Comparison of ENCODE assay signal across 20 mouse cellular contexts in genomic region chr17:70796940-70797772, GRCm38 (mm10). TPM values are rescaled to one million over a fixed set of nuclear protein-coding genes. Genes with fewer than 3 reads are reported as not detected.
DNase-seq lines count a peak whose midpoint lies in the region; ATAC-seq and TF ChIP-seq lines count a peak whose summit lies in the region.
"Had no signal": no experiment of that assay in that cellular context is flagged by ENCODE, and none has a peak within 500 bp of the region (broad histone marks: within the 10 kb centered on the region; RNA-seq: fewer than 3 reads in every experiment).

No protein-coding gene starts in this region.

- H3K36me3 ChIP-seq in lung, embryonic 16.5 days (ENCODE audit: control insufficient read depth, insufficient read depth, low read length), result no peaks in the 10 kb centered on the region
- no peaks in the 10 kb centered on the region for H3K36me3 ChIP-seq in myocyte (ENCODE audit: control insufficient read depth, insufficient read depth)
- H3K36me3 ChIP-seq: limb, embryonic 10.5 days; liver, embryonic 13.5 days had no signal

- intact Hi-C loops in heart, postnatal 10 days (cut with DNase I), result no loop called here
- intact Hi-C loops in heart, postnatal 36 days (cut with DNase I), result no loop called here

- peaks cover 8% of the 10 kb centered on the region for H3K4me1 ChIP-seq in lung, embryonic 16.5 days (replicated peaks; ENCODE audit: control insufficient read depth, insufficient read depth, low read length)
- H3K4me1 ChIP-seq: liver, embryonic 13.5 days; megakaryocyte, embryonic 14.5 days had no signal

- ATAC-seq in lung, embryonic 16.5 days (ENCODE audit: low read depth), result peak; percentile 48; the same call in 1 of the 2 replicates
- ATAC-seq: forebrain, postnatal 0 days; hindbrain, postnatal 0 days; midbrain, embryonic 16.5 days had no signal

- no peak overlapping the region for H3K4me3 ChIP-seq in lung, embryonic 16.5 days (ENCODE audit: low read length)
- no peak overlapping the region for H3K4me3 ChIP-seq in myocyte
- H3K4me3 ChIP-seq: limb, embryonic 10.5 days; liver, embryonic 13.5 days; megakaryocyte, embryonic 14.5 days had no signal

- H3K9ac ChIP-seq in lung, embryonic 16.5 days (ENCODE audit: low read length), result no peak overlapping the region
- H3K9ac ChIP-seq: forebrain, postnatal 0 days; liver, embryonic 13.5 days had no signal

- H3K4me2 ChIP-seq in lung, embryonic 16.5 days (ENCODE audit: low read depth, low read length), result no peak overlapping the region
- H3K4me2 ChIP-seq in myocyte (ENCODE audit: low read depth), result peak overlapping the region; percentile 46
- H3K4me2 ChIP-seq: liver, embryonic 13.5 days had no signal

- no peak overlapping the region for H3ac ChIP-seq in myocyte (ENCODE audit: control insufficient read depth, insufficient read length)

- DNase-seq in heart, adult 11 months, result peak; percentile 43
- no peak for DNase-seq in heart, postnatal 10 days
- DNase-seq in lung, adult 18-20 months, result no peak
- DNase-seq in induced T-regulatory cell, adult 2 months (ENCODE audit: low read depth), result peak; percentile 43
- DNase-seq in heart, postnatal 36 days, result no peak
- no peak for DNase-seq in adrenal gland, adult 2 months
- DNase-seq: cerebellum, adult 9-11 months; forebrain, postnatal 0 days; kidney, adult 8-10 months; kidney, postnatal 25 days; liver, embryonic 13.5 days; right cerebral cortex, adult 18-20 months; spleen, adult 18-20 months; thymus, adult 18-20 months had no signal

- no peak overlapping the region for H3K27ac ChIP-seq in lung, embryonic 16.5 days (ENCODE audit: low read length)
- H3K27ac ChIP-seq: hindbrain, postnatal 0 days; limb, embryonic 10.5 days; liver, embryonic 13.5 days had no signal

- no peaks in the 10 kb centered on the region for H3K9me3 ChIP-seq in lung, embryonic 16.5 days (ENCODE audit: control insufficient read depth, low read length)
- H3K9me3 ChIP-seq: limb, embryonic 10.5 days; liver, embryonic 13.5 days had no signal

- whole genome bisulfite sequencing in lung, embryonic 16.5 days, result 51% methylated on average over 8 of the region's 8 CpGs

- H3K27me3 ChIP-seq in lung, embryonic 16.5 days (ENCODE audit: control insufficient read depth, insufficient read depth, low read depth, low read length), result no peaks in the 10 kb centered on the region
- no peaks in the 10 kb centered on the region for H3K27me3 ChIP-seq in myocyte (ENCODE audit: control insufficient read depth, insufficient read depth, insufficient read length)
- H3K27me3 ChIP-seq: liver, embryonic 13.5 days had no signal

- H3K79me2 ChIP-seq in myocyte (ENCODE audit: control insufficient read depth, insufficient read depth), result no peaks in the 10 kb centered on the region

- no peak for TF ChIP-seq POLR2A in myocyte (IDR thresholded peaks at IDR 0.05; ENCODE audit: insufficient read length, low read depth)

TF ChIP-seq in myocyte, 11 proteins besides CTCF, POLR2A, EP300 and RAD21:
- TF ChIP-seq MYOD1 (IDR thresholded peaks at IDR 0.05; ENCODE audit: control insufficient read depth in 1 of 3, insufficient read length in 2 of 3, low read depth in 2 of 3), result peak in 1 of 3 experiments; percentile 1
- no peak for TF ChIP-seq POLR2AphosphoS2 (IDR thresholded peaks at IDR 0.05; ENCODE audit: insufficient read length, low read depth)
- no peak for TF ChIP-seq TCF3 (IDR thresholded peaks at IDR 0.05; ENCODE audit: insufficient read length, low read depth)
- peak in 1 of 3 experiments; percentile 1 for TF ChIP-seq MYOG (IDR thresholded peaks at IDR 0.05; ENCODE audit: control insufficient read depth in 1 of 3, insufficient read depth in 1 of 3, insufficient read length in 2 of 3, low read depth in 2 of 3)
- TF ChIP-seq USF1 (IDR thresholded peaks at IDR 0.05; ENCODE audit: low read depth), result peak; percentile 6
- TF ChIP-seq CEBPB (IDR thresholded peaks at IDR 0.05; ENCODE audit: insufficient read depth, poor library complexity, severe bottlenecking), result peak; percentile 73

RNA-seq across cellular contexts. Expression of gene Tgif1, which starts 56.2 kb away (rescaled TPM):
- 10 to 100 TPM; 11.1 TPM for total RNA-seq in heart, postnatal 10 days (2021)
- 63.1 and 69.4 TPM in 2 replicates for polyA plus RNA-seq in lung, embryonic 16.5 days (2015; fragmentation: Nextera tagmentation; extraction: Ambion mirVana)
- polyA plus RNA-seq in myocyte (2012; fragmentation: generic; extraction: Trizol), result 75.2 TPM
- total RNA-seq in heart, postnatal 36 days (2021), result 1 to 10 TPM; 5.3 to 7.2 TPM
- 10 to 100 TPM; 39.3 to 56.3 TPM for total RNA-seq in adrenal gland, adult 2 months (2021)
- 27.8 and 30.3 TPM in 2 replicates for polyA plus RNA-seq in adrenal gland, adult 2 months (2012; rRNA removed)

Comparison
In these comparisons a context has a peak if more than half of its experiments do, and no peak if none do; other contexts are left out.
1. DNase-seq: peak in heart, adult 11 months (single experiment) and induced T-regulatory cell, adult 2 months (single experiment); none in heart, postnatal 10 days (0 of 2), lung, adult 18-20 months (0 of 2), heart, postnatal 36 days (0 of 2) and adrenal gland, adult 2 months (single experiment).